Mouse (Mus musculus) C2C12 (cell line): ENCODE results near the gene Rcbtb2.

ENCODE experiments used
- CEBPB ChIP-seq: IDR thresholded peaks from one replicate; pipeline ENCODE4 v1.6.1; 2011; ENCODE audit warnings: low read depth, mild to moderate bottlenecking, control low read depth, moderate library complexity
- CTCF ChIP-seq: IDR thresholded peaks from one replicate; pipeline ENCODE4 v1.5.1; 2011; ENCODE audit not compliant: control insufficient read depth, insufficient read depth, insufficient read length
- MYOG ChIP-seq: IDR thresholded peaks from one replicate; pipeline ENCODE4 v1.6.1; 2011; ENCODE audit not compliant: control insufficient read depth, insufficient read length; ENCODE audit errors: extremely low read depth

DNA sequence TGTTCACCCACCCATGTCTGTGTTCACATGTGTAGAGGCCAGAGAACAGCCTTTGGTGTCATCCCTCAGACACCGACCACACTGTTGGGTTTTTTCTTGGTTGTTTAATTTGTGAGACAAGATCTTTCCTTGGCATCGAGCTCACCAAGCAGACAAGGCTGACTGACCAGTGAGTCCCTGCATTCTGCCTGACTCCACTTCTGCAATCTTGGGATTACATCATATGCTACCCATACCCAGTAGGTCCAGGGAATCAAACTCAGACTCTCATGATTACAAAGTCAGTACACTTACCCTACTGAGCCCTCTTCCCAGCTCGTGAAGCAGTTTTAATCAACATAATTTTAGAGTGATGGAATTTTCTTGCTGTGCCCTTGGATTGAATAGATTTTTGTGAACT, 30.0 kb upstream of the Rcbtb2 start:
- TF ChIP-seq MYOG (no peak), CEBPB (no peak), CTCF (no peak)
